In genomic region chr17:8197652-8198051, GRCm38 (mm10) we compare ENCODE assay signal across 14 mouse cellular contexts. TPM values are rescaled to one million over a fixed set of nuclear protein-coding genes. Genes with fewer than 3 reads are reported as not detected.
DNase-seq lines count a peak whose midpoint lies in the region; ATAC-seq and TF ChIP-seq lines count a peak whose summit lies in the region.
"Had no signal": no experiment of that assay in that cellular context is flagged by ENCODE, and none has a peak within 500 bp of the region (broad histone marks: within the 10 kb centered on the region; RNA-seq: fewer than 3 reads in every experiment).

No protein-coding gene starts in this region.

- peak; percentile 40 for DNase-seq in forebrain, postnatal 0 days
- DNase-seq in midbrain, embryonic 11.5 days (ENCODE audit: low spot score, missing footprints), result peak; percentile 84
- DNase-seq in G1E (ENCODE audit: low spot score), result no peak
- DNase-seq in mesoderm, embryonic 11.5 days (ENCODE audit: low read depth, low spot score), result peak; percentile 12
- DNase-seq in neural tube, embryonic 10.5 days (ENCODE audit: extremely low spot score, low spot score), result no peak
- DNase-seq in right cerebral cortex, postnatal 14 days, result no peak
- DNase-seq: heart, postnatal 36 days; kidney, postnatal 10 days had no signal

- 55% methylated on average over 3 of the region's 3 CpGs for WGBS in forebrain, postnatal 0 days
- 76% methylated on average over 3 of the region's 3 CpGs for WGBS in forebrain, embryonic 13.5 days
- 71% methylated on average over 3 of the region's 3 CpGs for WGBS in midbrain, embryonic 11.5 days
- 74% methylated on average over 3 of the region's 3 CpGs for WGBS in midbrain, embryonic 16.5 days

- H3K4me2 ChIP-seq in forebrain, postnatal 0 days (ENCODE audit: low read depth), result no peak overlapping the region
- no peak overlapping the region for H3K4me2 ChIP-seq in forebrain, embryonic 13.5 days
- H3K4me2 ChIP-seq in midbrain, embryonic 11.5 days, result no peak overlapping the region
- H3K4me2 ChIP-seq in midbrain, embryonic 16.5 days (ENCODE audit: low read length), result no peak overlapping the region
- H3K4me2 ChIP-seq: embryonic facial prominence, embryonic 13.5 days; neural tube, embryonic 15.5 days had no signal

- H3K27ac ChIP-seq in forebrain, postnatal 0 days (ENCODE audit: low read depth, low read length), result no peak overlapping the region
- no peak overlapping the region for H3K27ac ChIP-seq in forebrain, embryonic 13.5 days
- H3K27ac ChIP-seq in midbrain, embryonic 11.5 days (ENCODE audit: low read depth, low read length), result no peak overlapping the region
- H3K27ac ChIP-seq in midbrain, embryonic 16.5 days (ENCODE audit: low read length), result no peak overlapping the region
- H3K27ac ChIP-seq: embryonic facial prominence, embryonic 13.5 days; macrophage; neural tube, embryonic 15.5 days had no signal

- H3K9me3 ChIP-seq in forebrain, postnatal 0 days (ENCODE audit: low read length), result no peaks in the 10 kb centered on the region
- H3K9me3 ChIP-seq in forebrain, embryonic 13.5 days (replicated peaks), result no peaks in the 10 kb centered on the region
- no peaks in the 10 kb centered on the region for H3K9me3 ChIP-seq in midbrain, embryonic 11.5 days (ENCODE audit: control insufficient read depth, low read length)
- H3K9me3 ChIP-seq in midbrain, embryonic 16.5 days (replicated peaks; ENCODE audit: control insufficient read depth, low read length, poor library complexity, severe bottlenecking), result no peaks in the 10 kb centered on the region
- H3K9me3 ChIP-seq in G1E (replicated peaks), result no peaks in the 10 kb centered on the region
- H3K9me3 ChIP-seq: embryonic facial prominence, embryonic 13.5 days; neural tube, embryonic 15.5 days had no signal

- ATAC-seq in forebrain, postnatal 0 days, result peak; percentile 12; the same call in 1 of the 2 replicates
- ATAC-seq in forebrain, embryonic 13.5 days, result no peak
- no peak for ATAC-seq in midbrain, embryonic 11.5 days (ENCODE audit: low FRiP score)
- no peak for ATAC-seq in midbrain, embryonic 16.5 days
- peak; percentile 49; the same call in 1 of the 2 replicates for ATAC-seq in G1E (ENCODE audit: extremely low read depth, insufficient number of reproducible peaks, low FRiP score, poor library complexity, severe bottlenecking)

- peaks cover 25% of the 10 kb centered on the region for H3K36me3 ChIP-seq in forebrain, postnatal 0 days (ENCODE audit: insufficient read depth)
- peaks cover 46% of the 10 kb centered on the region for H3K36me3 ChIP-seq in forebrain, embryonic 13.5 days (ENCODE audit: poor library complexity, severe bottlenecking)
- H3K36me3 ChIP-seq in midbrain, embryonic 11.5 days (ENCODE audit: control insufficient read depth, insufficient read depth, low read length), result peaks cover 5% of the 10 kb centered on the region; the same call in 1 of the 2 replicates
- H3K36me3 ChIP-seq in midbrain, embryonic 16.5 days (ENCODE audit: control insufficient read depth, insufficient read depth, low read length), result no peaks in the 10 kb centered on the region
- H3K36me3 ChIP-seq in G1E (replicated peaks), result peaks cover 85% of the 10 kb centered on the region

- H3K4me3 ChIP-seq in forebrain, postnatal 0 days (ENCODE audit: low read depth, low read length), result no peak overlapping the region
- H3K4me3 ChIP-seq in forebrain, embryonic 13.5 days, result no peak overlapping the region
- H3K4me3 ChIP-seq in midbrain, embryonic 11.5 days (ENCODE audit: low read depth, low read length), result no peak overlapping the region
- no peak overlapping the region for H3K4me3 ChIP-seq in midbrain, embryonic 16.5 days (ENCODE audit: low read depth, low read length)
- H3K4me3 ChIP-seq in G1E (ENCODE audit: low read depth, low read length), result no peak overlapping the region
- H3K4me3 ChIP-seq: embryonic facial prominence, embryonic 13.5 days; neural tube, embryonic 15.5 days had no signal

- TF ChIP-seq CTCF in forebrain, postnatal 0 days (IDR thresholded peaks at IDR 0.05; ENCODE audit: low read depth), result peak; percentile 63
- no peak for TF ChIP-seq CTCF in G1E (IDR thresholded peaks at IDR 0.05; ENCODE audit: low read depth, low read length)

- no peaks in the 10 kb centered on the region for H3K4me1 ChIP-seq in forebrain, postnatal 0 days (ENCODE audit: insufficient read depth)
- H3K4me1 ChIP-seq in forebrain, embryonic 13.5 days, result no peaks in the 10 kb centered on the region
- no peaks in the 10 kb centered on the region for H3K4me1 ChIP-seq in midbrain, embryonic 11.5 days (ENCODE audit: control insufficient read depth, insufficient read depth, low read length)
- no peaks in the 10 kb centered on the region for H3K4me1 ChIP-seq in midbrain, embryonic 16.5 days (ENCODE audit: control insufficient read depth, insufficient read depth, low read length)
- no peaks in the 10 kb centered on the region for H3K4me1 ChIP-seq in G1E (ENCODE audit: insufficient read depth, low read depth, low read length)
- H3K4me1 ChIP-seq: embryonic facial prominence, embryonic 13.5 days; neural tube, embryonic 15.5 days had no signal

- no peaks in the 10 kb centered on the region for H3K27me3 ChIP-seq in forebrain, postnatal 0 days (ENCODE audit: insufficient read depth, low read length)
- no peaks in the 10 kb centered on the region for H3K27me3 ChIP-seq in forebrain, embryonic 13.5 days
- H3K27me3 ChIP-seq in midbrain, embryonic 11.5 days (ENCODE audit: control insufficient read depth, insufficient read depth, low read length), result no peaks in the 10 kb centered on the region
- H3K27me3 ChIP-seq in midbrain, embryonic 16.5 days (ENCODE audit: control insufficient read depth, insufficient read depth, low read depth, low read length), result no peaks in the 10 kb centered on the region
- no peaks in the 10 kb centered on the region for H3K27me3 ChIP-seq in G1E (ENCODE audit: insufficient read depth, low read length)
- H3K27me3 ChIP-seq: embryonic facial prominence, embryonic 13.5 days; neural tube, embryonic 15.5 days had no signal

- H3K9ac ChIP-seq in forebrain, postnatal 0 days, result no peak overlapping the region
- no peak overlapping the region for H3K9ac ChIP-seq in forebrain, embryonic 13.5 days
- H3K9ac ChIP-seq in midbrain, embryonic 11.5 days (ENCODE audit: low read length), result no peak overlapping the region
- no peak overlapping the region for H3K9ac ChIP-seq in midbrain, embryonic 16.5 days (ENCODE audit: low read depth, low read length)
- H3K9ac ChIP-seq: embryonic facial prominence, embryonic 13.5 days; neural tube, embryonic 15.5 days had no signal

RNA-seq across cellular contexts. Expression of gene Fgfr1op, which starts 32.4 kb away (rescaled TPM):
- total RNA-seq in forebrain, postnatal 0 days (2014; rRNA removed), result 18.4 and 19.1 TPM in 2 replicates
- polyA plus RNA-seq in forebrain, postnatal 0 days (2015; fragmentation: Nextera tagmentation; extraction: Ambion mirVana), result 12.2 and 16.3 TPM in 2 replicates
- polyA plus RNA-seq in forebrain, embryonic 13.5 days (2015; fragmentation: Nextera tagmentation; extraction: Ambion mirVana), result 28.8 and 31.6 TPM in 2 replicates
- 61.3 and 62.3 TPM in 2 replicates for polyA plus RNA-seq in midbrain, embryonic 11.5 days (2014; fragmentation: Nextera tagmentation; extraction: Ambion mirVana)
- 28.8 and 29.3 TPM in 2 replicates for polyA plus RNA-seq in midbrain, embryonic 16.5 days (2015; fragmentation: Nextera tagmentation; extraction: Ambion mirVana)
- 24.8 and 28.4 TPM in 2 replicates for total RNA-seq in G1E (2014; fragmentation: Nextera tagmentation)
- total RNA-seq in G1E (2017), result 46.3 and 47.3 TPM in 2 replicates
- 5.4 and 13.7 TPM in 2 replicates for polyA plus RNA-seq in G1E (2012)

RNA-seq across cellular contexts. Expression of gene Ccr6, which starts 38.2 kb away (rescaled TPM):
- total RNA-seq in forebrain, postnatal 0 days (2014; rRNA removed), result not detected in 2 replicates
- polyA plus RNA-seq in forebrain, postnatal 0 days (2015; fragmentation: Nextera tagmentation; extraction: Ambion mirVana), result not detected in 2 replicates
- not detected in 2 replicates for polyA plus RNA-seq in forebrain, embryonic 13.5 days (2015; fragmentation: Nextera tagmentation; extraction: Ambion mirVana)
- 0.11 TPM in 1 of 2 replicates, not detected in the other for polyA plus RNA-seq in midbrain, embryonic 11.5 days (2014; fragmentation: Nextera tagmentation; extraction: Ambion mirVana)
- polyA plus RNA-seq in midbrain, embryonic 16.5 days (2015; fragmentation: Nextera tagmentation; extraction: Ambion mirVana), result not detected in 2 replicates
- not detected in 2 replicates for total RNA-seq in G1E (2014; fragmentation: Nextera tagmentation)
- not detected in 2 replicates for total RNA-seq in G1E (2017)
- not detected in 2 replicates for polyA plus RNA-seq in G1E (2012)
- total RNA-seq: gastrocnemius, adult 8-10 months; heart, postnatal 36 days had no signal
- polyA plus RNA-seq: embryonic facial prominence, embryonic 13.5 days; macrophage; neural tube, embryonic 15.5 days had no signal

RNA-seq across cellular contexts. Expression of gene Rnaset2a, which starts 49.8 kb away (rescaled TPM):
- total RNA-seq in forebrain, postnatal 0 days (2014; rRNA removed), result 12.6 and 15.5 TPM in 2 replicates
- 15.7 and 16.8 TPM in 2 replicates for polyA plus RNA-seq in forebrain, postnatal 0 days (2015; fragmentation: Nextera tagmentation; extraction: Ambion mirVana)
- polyA plus RNA-seq in forebrain, embryonic 13.5 days (2015; fragmentation: Nextera tagmentation; extraction: Ambion mirVana), result 10.3 and 10.9 TPM in 2 replicates
- 14.8 and 15.0 TPM in 2 replicates for polyA plus RNA-seq in midbrain, embryonic 11.5 days (2014; fragmentation: Nextera tagmentation; extraction: Ambion mirVana)
- polyA plus RNA-seq in midbrain, embryonic 16.5 days (2015; fragmentation: Nextera tagmentation; extraction: Ambion mirVana), result 8.2 and 10.4 TPM in 2 replicates
- total RNA-seq in G1E (2014; fragmentation: Nextera tagmentation) (10.5 and 11.6 TPM in 2 replicates), G1E (2017) (22.3 and 22.7 TPM in 2 replicates)
- polyA plus RNA-seq in G1E (2012), result 26.5 and 29.9 TPM in 2 replicates

RNA-seq across cellular contexts. Expression of gene Gm49673, which starts 50.1 kb away (rescaled TPM):
- total RNA-seq in forebrain, postnatal 0 days (2014; rRNA removed), result 0.48 TPM in 1 of 2 replicates, not detected in the other
- 0.09 and 0.53 TPM in 2 replicates for polyA plus RNA-seq in forebrain, postnatal 0 days (2015; fragmentation: Nextera tagmentation; extraction: Ambion mirVana)
- polyA plus RNA-seq in forebrain, embryonic 13.5 days (2015; fragmentation: Nextera tagmentation; extraction: Ambion mirVana), result 0.21 TPM in 1 of 2 replicates, not detected in the other
- not detected in 2 replicates for polyA plus RNA-seq in midbrain, embryonic 11.5 days (2014; fragmentation: Nextera tagmentation; extraction: Ambion mirVana)
- 0.22 TPM in 1 of 2 replicates, not detected in the other for polyA plus RNA-seq in midbrain, embryonic 16.5 days (2015; fragmentation: Nextera tagmentation; extraction: Ambion mirVana)
- total RNA-seq in G1E (2014; fragmentation: Nextera tagmentation), result not detected in 2 replicates
- not detected in 2 replicates for total RNA-seq in G1E (2017)
- polyA plus RNA-seq in G1E (2012), result 0.19 TPM in 1 of 2 replicates, not detected in the other
- total RNA-seq: heart, postnatal 36 days had no signal
- polyA plus RNA-seq: macrophage had no signal

Comparison
In these comparisons a context has a peak if more than half of its experiments do, and no peak if none do; other contexts are left out.
1. ATAC-seq: peak in forebrain, postnatal 0 days (single experiment) and G1E (single experiment); none in forebrain, embryonic 13.5 days (single experiment), midbrain, embryonic 11.5 days (single experiment) and midbrain, embryonic 16.5 days (single experiment).
2. DNase-seq: peak in forebrain, postnatal 0 days (single experiment), midbrain, embryonic 11.5 days (single experiment) and mesoderm, embryonic 11.5 days (single experiment); none in G1E (single experiment), neural tube, embryonic 10.5 days (single experiment) and right cerebral cortex, postnatal 14 days (single experiment).